Mouse (Mus musculus): ENCODE measurements around the gene Oaz2.

DNA sequence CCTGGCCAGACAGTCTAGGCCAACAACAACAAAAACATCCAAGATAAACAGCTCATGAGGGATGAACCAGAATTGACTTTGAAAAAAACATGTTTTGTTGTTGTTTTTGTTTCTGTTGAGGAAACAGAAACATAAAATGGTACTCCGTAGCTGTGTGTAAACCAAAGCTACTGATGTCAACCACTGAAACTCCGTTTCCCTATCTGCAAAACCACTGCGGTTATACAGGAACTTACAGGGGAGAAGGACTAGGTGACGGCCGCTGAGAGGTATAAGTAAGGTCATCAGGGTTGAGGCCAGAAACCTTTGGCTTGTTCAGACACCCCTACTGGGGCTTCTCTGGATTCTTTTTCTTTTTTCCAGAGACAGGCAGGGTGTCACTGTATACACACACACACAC lies 45.0 kb upstream of the Oaz2 start:
- no peak for TF ChIP-seq CTCF (IDR thresholded peaks at IDR 0.05; ENCODE audit: low read depth, low read length)
- TF ChIP-seq POLR2A (IDR thresholded peaks at IDR 0.05; ENCODE audit: borderline replicate concordance, low read depth, low read length), result no peak
